Mouse (Mus musculus) midbrain, embryonic 14.5 days (tissue): ENCODE data around the gene Olfr116. TPM values are rescaled to one million over a fixed set of nuclear protein-coding genes. Genes with fewer than 3 reads are reported as not detected.

Experiments used
- ATAC-seq: fragments of 200-750 bp; cut with Nextera tagmentation; 2 replicates; pipeline ENCODE4 v1.8.0; 2017; ENCODE audit warnings: moderate number of reproducible peaks, moderate library complexity; ENCODE audit not compliant: low FRiP score, low TSS enrichment
- DNase-seq: peaks from one replicate; pipeline ENCODE4 v3.0.0-alpha.2; 2015
- H3K27ac ChIP-seq: fragments of 300-500 bp; sonication (generic); replicated peaks from 2 replicates; pipeline ENCODE4 v1.5.1; 2014; ENCODE audit warnings: mild to moderate bottlenecking, low read depth, low read length, moderate library complexity
- H3K27me3 ChIP-seq: fragments of 300-500 bp; sonication (generic); 2 replicates; pipeline ENCODE4 v1.6.1; 2014; ENCODE audit warnings: low read length, control low read depth, mixed read lengths; ENCODE audit not compliant: control insufficient read depth, insufficient read depth
- H3K36me3 ChIP-seq: fragments of 300-500 bp; sonication (generic); 2 replicates; pipeline ENCODE4 v1.6.1; 2014; ENCODE audit warnings: low read length, control low read depth; ENCODE audit not compliant: control insufficient read depth, insufficient read depth
- H3K4me1 ChIP-seq: fragments of 300-500 bp; sonication (generic); 2 replicates; pipeline ENCODE4 v1.6.1; 2014; ENCODE audit warnings: mild to moderate bottlenecking, antibody characterized with exemption, low read length, control low read depth; ENCODE audit not compliant: control insufficient read depth, insufficient read depth
- H3K4me2 ChIP-seq: fragments of 300-500 bp; sonication (generic); 2 replicates; pipeline ENCODE4 v1.6.1; 2014; ENCODE audit warnings: mild to moderate bottlenecking, low read length, moderate library complexity
- H3K4me3 ChIP-seq: fragments of 300-500 bp; sonication (generic); replicated peaks from 2 replicates; pipeline ENCODE4 v1.5.1; 2014; ENCODE audit warnings: low read depth, low read length
- H3K9ac ChIP-seq: fragments of 300-500 bp; sonication (generic); replicated peaks from 2 replicates; pipeline ENCODE4 v1.6.1; 2014; ENCODE audit warnings: mild to moderate bottlenecking, low read length, moderate library complexity
- H3K9me3 ChIP-seq: fragments of 300-500 bp; sonication (generic); 2 replicates; pipeline ENCODE4 v1.6.1; 2016; ENCODE audit warnings: low read length, control low read depth, mixed read lengths; ENCODE audit not compliant: control insufficient read depth
- WGBS: fragments of 180-500 bp; shearing (Covaris S2); extraction: QIAGEN DNeasy Blood & Tissue Kit; methylation state at CpG from one replicate; pipeline ENCODE4 v1.1.7; 2014; 5-methylcytosine and 5-hydroxymethylcytosine counted together
- polyA plus RNA-seq: library from polyadenylated mRNA; unstranded; fragments of >200 nt; fragmentation: Nextera tagmentation; extraction: Ambion mirVana; gene quantifications from 2 replicates; pipeline ENCODE4 v1.2.1, GENCODE M21; 2014

Gene Olfr116
- polyA plus RNA-seq: not detected in 2 replicates

DNA sequence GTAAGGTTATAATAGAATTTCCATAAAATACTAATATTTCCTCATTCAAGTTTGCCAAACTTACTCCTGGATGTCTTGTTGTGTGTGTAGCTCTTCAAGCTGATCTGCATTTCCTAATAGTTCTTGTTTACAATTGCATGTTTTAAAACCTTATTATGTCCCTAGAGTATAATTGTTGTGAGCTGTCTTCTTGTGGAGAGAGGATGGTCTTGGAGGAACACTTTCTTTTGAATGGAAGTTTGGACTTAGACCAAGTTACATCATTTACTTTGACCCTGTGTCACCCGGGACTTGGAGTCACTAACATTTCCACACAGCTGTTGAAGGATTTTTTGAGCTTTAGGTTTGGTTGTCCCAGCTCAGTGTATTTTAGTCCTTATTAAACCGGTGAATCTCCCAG, at the start of gene Olfr116, which contains the start of gene Olfr115:
Gene Olfr116, minus strand, starts transcription at position 191 of the 400 bp plus-strand sequence.
Gene Olfr115, minus strand, starts transcription at position 101 of the 400 bp plus-strand sequence.
- WGBS: 83% methylated on average over 2 of the region's 2 CpGs
- H3K27ac ChIP-seq: no peak within 1 kb of the TSS
- no peak for ATAC-seq

GRCm38 (mm10) chr17:37666688-37667087, 39.7 kb upstream of the Olfr116 start, which contains the start of gene Olfr118:
Olfr118 (plus strand) TSS chr17:37666988.
- Histone ChIP-seq H3K4me2 (no peak within 1 kb of the TSS), H3K9ac (no peak within 1 kb of the TSS), H3K4me1 (no peaks in the 10 kb centered on the region), H3K27ac (no peak within 1 kb of the TSS), H3K27me3 (no peaks in the 10 kb centered on the region), H3K36me3 (no peaks in the 10 kb centered on the region), H3K4me3 (no peak within 1 kb of the TSS), H3K9me3 (no peaks in the 10 kb centered on the region; the same call in 1 of the 2 replicates)
- WGBS: 65% methylated on average over 2 of the region's 2 CpGs
- ATAC-seq (no peak), DNase-seq (no peak)

More for the DNA sequence above, at the start of gene Olfr116, which contains the start of gene Olfr115:
- Histone ChIP-seq H3K4me3 (no peak within 1 kb of the TSS), H3K9ac (no peak within 1 kb of the TSS), H3K9me3 (peaks cover 7% of the 10 kb centered on the region; the same call in 1 of the 2 replicates), H3K4me2 (no peak within 1 kb of the TSS), H3K4me1 (no peaks in the 10 kb centered on the region), H3K36me3 (no peaks in the 10 kb centered on the region), H3K27me3 (no peaks in the 10 kb centered on the region)
- no peak for DNase-seq

GRCm38 (mm10) chr17:37663682-37664081, 36.7 kb upstream of the Olfr116 start, which contains the start of gene Olfr117:
Olfr117 (minus strand) TSS chr17:37663782.
- Histone ChIP-seq H3K4me3 (no peak within 1 kb of the TSS), H3K36me3 (no peaks in the 10 kb centered on the region), H3K4me2 (no peak within 1 kb of the TSS), H3K27ac (no peak within 1 kb of the TSS), H3K27me3 (no peaks in the 10 kb centered on the region), H3K4me1 (no peaks in the 10 kb centered on the region), H3K9me3 (no peaks in the 10 kb centered on the region; the same call in 1 of the 2 replicates), H3K9ac (no peak within 1 kb of the TSS)
- DNase-seq (no peak), ATAC-seq (no peak)
- 69% methylated on average over 1 of the region's 1 CpGs for WGBS

- Histone ChIP-seq H3K4me1 (no peaks in the 10 kb centered on the region), H3K27me3 (no peaks in the 10 kb centered on the region), H3K36me3 (no peaks in the 10 kb centered on the region), H3K27ac (no peak within 1 kb of the TSS), H3K9ac (no peak within 1 kb of the TSS), H3K4me3 (no peak within 1 kb of the TSS), H3K9me3 (no peaks in the 10 kb centered on the region), H3K4me2 (no peak within 1 kb of the TSS)
- no peak for ATAC-seq
- no peak for DNase-seq
Observed at GRCm38 (mm10) chr17:37592643-37593042, 34.4 kb downstream of the Olfr116 start, which contains the start of gene Olfr114. Olfr114 (minus strand) TSS chr17:37592743.

- Histone ChIP-seq H3K4me3 (no peak within 1 kb of the TSS), H3K4me2 (no peak within 1 kb of the TSS), H3K36me3 (no peaks in the 10 kb centered on the region), H3K27me3 (no peaks in the 10 kb centered on the region), H3K9me3 (no peaks in the 10 kb centered on the region), H3K27ac (no peak within 1 kb of the TSS), H3K9ac (no peak within 1 kb of the TSS), H3K4me1 (no peaks in the 10 kb centered on the region)
- DNase-seq: no peak
- no peak for ATAC-seq
Observed at GRCm38 (mm10) chr17:37577563-37577962, 49.4 kb downstream of the Olfr116 start, which contains the start of gene Olfr113. Olfr113 (minus strand) TSS chr17:37577663.

Other genes starting within 250 kb of the Olfr116 start
- gene Olfr105-ps, start 248.2 kb downstream of the Olfr116 start, polyA plus RNA-seq: not detected in 2 replicates
- gene Olfr106-ps, start 236.8 kb downstream of the Olfr116 start, polyA plus RNA-seq: not detected in 2 replicates
- not detected in 2 replicates for gene Olfr107, start 228.0 kb downstream of the Olfr116 start, polyA plus RNA-seq
- not detected in 2 replicates for gene Olfr108, start 181.7 kb downstream of the Olfr116 start, polyA plus RNA-seq
- gene Olfr109, start 168.3 kb downstream of the Olfr116 start, polyA plus RNA-seq: not detected in 2 replicates
- not detected in 2 replicates for gene H2-M2, start 143.6 kb downstream of the Olfr116 start, polyA plus RNA-seq
- gene Olfr110, start 134.7 kb downstream of the Olfr116 start, polyA plus RNA-seq: not detected in 2 replicates
- gene Olfr111, start 119.2 kb downstream of the Olfr116 start, polyA plus RNA-seq: not detected in 2 replicates
- gene Olfr112, start 57.7 kb downstream of the Olfr116 start, polyA plus RNA-seq: not detected in 2 replicates
- not detected in 2 replicates for gene Olfr113, start 49.5 kb downstream of the Olfr116 start, polyA plus RNA-seq
- gene Olfr114, start 34.5 kb downstream of the Olfr116 start, polyA plus RNA-seq: not detected in 2 replicates
- gene Olfr115, start 90 bp downstream of the Olfr116 start, polyA plus RNA-seq: not detected in 2 replicates
- gene Olfr117, start 36.6 kb upstream of the Olfr116 start, polyA plus RNA-seq: not detected in 2 replicates
- not detected in 2 replicates for gene Olfr118, start 39.8 kb upstream of the Olfr116 start, polyA plus RNA-seq
- gene Olfr119, start 69.4 kb upstream of the Olfr116 start, polyA plus RNA-seq: not detected in 2 replicates
- not detected in 2 replicates for gene Olfr120, start 94.6 kb upstream of the Olfr116 start, polyA plus RNA-seq
- not detected in 2 replicates for gene Olfr121, start 121.7 kb upstream of the Olfr116 start, polyA plus RNA-seq
- gene Olfr122, start 141.4 kb upstream of the Olfr116 start, polyA plus RNA-seq: not detected in 2 replicates
- not detected in 2 replicates for gene Olfr123, start 166.3 kb upstream of the Olfr116 start, polyA plus RNA-seq
- gene Olfr124, start 172.7 kb upstream of the Olfr116 start, polyA plus RNA-seq: not detected in 2 replicates
- not detected in 2 replicates for gene Olfr125, start 205.8 kb upstream of the Olfr116 start, polyA plus RNA-seq
- not detected in 2 replicates for gene Olfr126, start 220.3 kb upstream of the Olfr116 start, polyA plus RNA-seq